Mouse (Mus musculus): ENCODE data around the gene P2rx7. TPM values are rescaled to one million over a fixed set of nuclear protein-coding genes. Genes with fewer than 3 reads are reported as not detected.
"Not testable (repeated sequence)": the region's sequence is repeated elsewhere in the genome, so short reads cannot be mapped to it uniquely, and the experiment has no call there.

P2rx7 gene
- polyA plus RNA-seq, 1 experiment from 2014 or later, result 46.6 TPM

DNA sequence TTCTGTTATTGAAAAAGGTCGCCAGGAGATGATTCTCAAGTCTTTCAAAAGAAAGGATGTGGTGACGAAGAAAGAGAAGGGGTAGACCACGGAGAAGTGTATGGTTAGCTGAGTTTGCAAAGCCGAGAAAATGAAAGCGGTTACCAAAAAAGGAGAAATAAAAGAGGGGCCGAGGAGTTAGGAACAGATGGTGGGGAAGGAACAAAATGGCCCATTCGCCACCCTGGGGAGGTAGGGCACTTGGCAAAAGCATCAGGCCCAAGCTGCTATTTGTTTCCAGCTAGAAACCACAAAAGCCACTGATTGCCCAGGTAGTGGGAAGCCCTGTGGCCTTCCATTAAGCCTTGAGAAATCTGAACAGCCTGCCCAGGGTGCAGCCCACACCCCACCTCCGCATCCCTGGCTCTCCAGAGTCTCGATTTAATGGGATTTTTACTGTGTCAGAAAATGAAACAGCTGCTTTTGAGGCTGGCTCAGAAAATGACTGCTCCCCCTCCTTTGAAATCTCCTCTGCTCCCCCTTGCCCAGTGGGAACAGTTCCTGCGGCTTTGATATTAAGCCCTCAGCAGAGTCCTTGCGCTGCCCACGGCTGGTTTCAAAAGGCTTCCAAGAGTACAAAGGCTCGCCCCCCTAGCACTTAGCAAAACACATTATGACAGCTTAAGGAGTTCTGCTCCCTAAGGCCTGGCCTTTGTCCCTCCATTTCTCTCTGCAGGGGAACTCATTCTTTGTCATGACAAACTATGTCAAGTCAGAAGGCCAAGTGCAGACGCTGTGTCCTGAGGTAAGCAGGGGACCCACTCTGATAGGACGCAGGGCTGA, 9.9 kb downstream of the P2rx7 start:
- H3K27ac ChIP-seq, result no peak overlapping the region
- no peak overlapping the region for H3K4me3 ChIP-seq (ENCODE audit: inconsistent target)
- 47% methylated on average over 15 of the region's 15 CpGs for WGBS (ENCODE audit: missing documents)
- peaks cover 28% of the 10 kb centered on the region; the same call in 1 of the 2 replicates for H3K79me2 ChIP-seq (ENCODE audit: inconsistent target)
- peaks cover 35% of the 10 kb centered on the region for H3K36me3 ChIP-seq (ENCODE audit: inconsistent target)

DNA sequence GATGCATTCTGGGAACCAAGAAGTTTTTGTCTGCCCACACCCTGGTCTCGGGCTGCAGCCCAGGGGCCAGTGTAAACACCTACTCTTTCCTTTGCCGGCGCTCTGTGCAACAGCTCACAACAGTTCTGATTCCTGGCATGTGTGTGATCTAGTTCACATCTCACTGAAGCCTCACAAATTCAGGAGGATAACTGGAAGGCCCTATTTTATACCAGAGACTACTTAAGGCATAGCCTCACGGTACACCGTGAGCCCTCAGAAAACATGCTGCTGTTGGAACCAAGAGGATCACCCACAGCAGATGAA, 10.5 kb downstream of the P2rx7 start:
- WGBS (ENCODE audit: missing documents), result 96% methylated on average over 5 of the region's 5 CpGs
- Histone ChIP-seq H3K4me3 (ENCODE audit: inconsistent target) (no peak overlapping the region), H3K79me2 (ENCODE audit: inconsistent target) (peaks cover 26% of the 10 kb centered on the region; the same call in 1 of the 2 replicates), H3K27ac (no peak overlapping the region), H3K36me3 (ENCODE audit: inconsistent target) (peaks cover 37% of the 10 kb centered on the region)

DNA sequence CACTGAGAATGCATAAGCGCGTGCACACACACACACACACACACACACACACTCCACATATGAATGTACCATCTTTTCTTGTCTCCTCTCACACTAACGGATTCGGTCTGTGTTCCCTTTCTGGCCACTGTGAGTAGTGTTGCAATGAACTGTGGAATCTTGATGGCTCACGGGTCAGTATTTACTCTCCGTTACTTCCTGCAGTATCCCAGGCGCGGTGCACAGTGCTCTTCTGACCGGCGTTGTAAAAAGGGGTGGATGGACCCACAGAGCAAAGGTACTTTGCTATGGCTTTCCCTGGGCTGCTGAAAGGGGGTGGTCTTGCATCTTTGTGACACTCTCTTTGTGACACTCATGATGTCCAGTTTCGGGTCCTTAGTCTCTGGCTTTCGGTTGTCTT, 13.1 kb downstream of the P2rx7 start:
- H3K27ac ChIP-seq, result no peak overlapping the region
- H3K36me3 ChIP-seq (ENCODE audit: inconsistent target), result peaks cover 52% of the 10 kb centered on the region
- no peaks in the 10 kb centered on the region; the same call in 1 of the 2 replicates for H3K79me2 ChIP-seq (ENCODE audit: inconsistent target)
- whole genome bisulfite sequencing (ENCODE audit: missing documents), result 90% methylated on average over 12 of the region's 12 CpGs
- no peak overlapping the region for H3K4me3 ChIP-seq (ENCODE audit: inconsistent target)

DNA sequence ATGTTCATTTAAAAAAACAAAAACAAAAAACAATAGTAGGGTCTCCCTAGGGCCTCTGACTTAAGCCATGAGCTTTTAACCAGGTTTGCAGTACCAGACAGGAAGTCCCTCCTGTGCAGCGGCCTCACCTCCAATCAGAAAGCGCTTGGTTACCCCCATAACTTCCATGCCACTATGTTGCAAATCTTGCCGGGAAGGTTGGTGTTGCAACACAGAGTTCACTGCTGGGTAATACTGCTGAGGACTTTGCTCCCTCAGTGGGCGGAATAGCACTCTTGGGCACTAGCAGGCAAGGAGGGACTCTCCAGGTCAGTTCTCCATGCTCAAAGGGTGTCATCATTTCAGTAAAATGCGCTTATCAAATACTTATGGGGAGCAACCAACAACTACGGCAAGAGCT, 18.8 kb downstream of the P2rx7 start:
- WGBS (ENCODE audit: missing documents), result 70% methylated on average over 6 of the region's 6 CpGs
- no peaks in the 10 kb centered on the region for H3K79me2 ChIP-seq (ENCODE audit: inconsistent target)
- H3K27ac ChIP-seq, result no peak overlapping the region
- H3K4me3 ChIP-seq (ENCODE audit: inconsistent target), result no peak overlapping the region
- H3K36me3 ChIP-seq (ENCODE audit: inconsistent target), result peaks cover 65% of the 10 kb centered on the region

DNA sequence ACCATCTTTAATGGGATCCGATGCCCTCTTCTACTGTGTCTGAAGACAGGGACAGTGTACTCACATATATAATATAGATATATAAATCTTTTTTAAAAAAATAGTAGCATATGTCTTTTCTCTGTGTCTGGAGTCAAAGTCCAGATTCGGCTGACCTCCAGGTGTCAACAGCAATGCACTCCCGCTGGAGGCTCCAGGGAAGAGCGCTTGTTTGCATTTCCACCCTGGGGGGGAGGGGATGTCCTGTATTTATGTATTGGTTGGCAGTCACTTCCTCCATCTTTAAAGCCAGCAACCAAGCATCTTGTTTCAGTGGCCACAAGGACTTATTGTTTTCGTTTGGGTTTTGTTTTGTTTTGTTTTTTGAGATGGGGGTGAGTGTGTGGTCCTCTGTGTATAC, 21.3 kb downstream of the P2rx7 start:
- H3K4me3 ChIP-seq (ENCODE audit: inconsistent target), result no peak overlapping the region
- peaks cover 54% of the 10 kb centered on the region for H3K36me3 ChIP-seq (ENCODE audit: inconsistent target)
- 85% methylated on average over 5 of the region's 5 CpGs for WGBS (ENCODE audit: missing documents)
- H3K27ac ChIP-seq, result no peak overlapping the region
- no peaks in the 10 kb centered on the region for H3K79me2 ChIP-seq (ENCODE audit: inconsistent target)

DNA sequence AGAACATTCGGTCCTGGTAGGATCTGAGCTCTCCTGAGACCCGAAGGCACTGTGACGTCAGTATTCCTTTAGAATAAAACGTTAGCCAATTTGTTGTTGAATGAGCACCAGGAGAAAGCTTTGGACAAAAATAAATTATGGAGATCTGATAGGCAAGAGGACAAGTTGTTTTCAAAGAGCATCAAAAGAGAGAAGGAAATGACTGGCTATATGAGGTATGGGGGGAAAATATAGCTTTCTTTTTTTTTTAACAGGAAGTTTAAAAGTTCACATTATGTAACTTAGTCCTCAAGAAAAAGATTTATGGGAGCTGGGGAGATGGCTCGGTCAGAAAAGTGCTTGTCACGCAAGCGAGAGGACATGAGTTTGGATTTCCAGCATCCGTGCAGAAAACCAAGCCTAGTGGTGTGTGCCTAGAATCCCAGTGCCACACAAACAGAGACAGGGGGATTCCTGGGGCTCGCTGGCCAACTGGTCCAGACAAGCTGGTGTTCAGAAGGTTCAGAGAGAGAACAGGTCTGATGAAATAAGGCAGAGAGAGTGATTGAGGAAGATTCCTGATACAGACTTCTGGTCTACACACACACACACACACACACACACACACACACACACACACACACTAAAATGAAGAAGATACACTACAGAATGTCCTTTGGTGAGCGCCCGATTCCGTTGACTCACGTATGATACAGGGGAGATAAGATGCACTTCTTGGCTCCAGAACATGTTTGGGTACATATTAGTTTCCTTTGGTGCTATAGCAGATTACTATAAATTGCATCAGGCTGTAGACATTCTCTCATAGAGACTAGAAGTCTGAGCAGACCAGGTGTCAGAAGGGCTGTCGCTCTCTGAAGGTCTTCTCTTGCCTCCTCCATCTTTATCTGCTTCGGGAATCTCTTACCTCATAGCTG, 25.5 kb downstream of the P2rx7 start:
- H3K79me2 ChIP-seq (ENCODE audit: inconsistent target), result no peaks in the 10 kb centered on the region
- no peak overlapping the region for H3K4me3 ChIP-seq (ENCODE audit: inconsistent target)
- WGBS (ENCODE audit: missing documents), result 40% methylated on average over 15 of the region's 15 CpGs
- peaks cover 71% of the 10 kb centered on the region for H3K36me3 ChIP-seq (ENCODE audit: inconsistent target)
- peak overlapping the region; percentile 48 for H3K27ac ChIP-seq

DNA sequence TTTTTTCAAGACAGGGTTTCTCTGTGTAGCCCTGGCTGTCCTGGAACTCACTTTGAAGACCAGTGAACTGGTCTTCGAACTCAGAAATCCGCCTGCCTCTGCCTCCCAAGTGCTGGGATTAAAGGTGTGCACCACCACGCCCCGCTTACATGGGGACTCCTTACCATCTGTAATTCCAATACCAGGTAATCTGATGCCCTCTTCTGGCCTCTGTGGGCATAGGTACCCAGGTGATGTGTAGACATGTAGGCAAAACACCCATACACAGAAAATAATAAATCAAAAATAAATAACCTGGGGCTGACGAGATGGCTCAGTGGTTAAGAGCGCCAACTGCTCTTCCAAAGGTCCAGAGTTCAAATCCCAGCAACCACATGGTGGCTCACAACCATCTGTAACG, 27.9 kb downstream of the P2rx7 start:
- not testable (repeated sequence) for H3K79me2 ChIP-seq (ENCODE audit: inconsistent target); H3K4me3 ChIP-seq (ENCODE audit: inconsistent target); H3K27ac ChIP-seq
- whole genome bisulfite sequencing (ENCODE audit: missing documents), result 90% methylated on average over 6 of the region's 7 CpGs
- peaks cover 58% of the 10 kb centered on the region for H3K36me3 ChIP-seq (ENCODE audit: inconsistent target)

DNA sequence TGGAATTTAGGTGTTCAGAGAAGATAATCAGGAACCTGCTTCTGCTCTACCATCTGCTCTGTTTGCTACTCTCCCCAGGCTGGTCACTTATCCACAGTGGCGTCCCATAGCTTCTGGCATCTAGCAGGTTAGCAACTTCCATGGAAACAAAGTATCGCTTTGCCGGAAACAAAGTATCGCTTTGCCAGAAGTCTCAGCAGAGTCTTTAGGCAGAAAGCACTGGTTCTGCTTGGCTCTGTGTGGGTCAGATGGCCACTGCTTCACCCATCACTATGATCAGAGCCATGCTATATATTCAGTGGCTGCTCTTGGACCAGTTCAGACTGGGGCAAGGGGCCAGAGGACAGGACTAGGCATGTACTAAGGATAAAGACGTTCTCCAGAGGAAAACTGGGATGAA, 28.6 kb downstream of the P2rx7 start:
- WGBS (ENCODE audit: missing documents), result 98% methylated on average over 5 of the region's 5 CpGs
- Histone ChIP-seq H3K27ac (no peak overlapping the region), H3K79me2 (ENCODE audit: inconsistent target) (no peaks in the 10 kb centered on the region), H3K36me3 (ENCODE audit: inconsistent target) (peaks cover 59% of the 10 kb centered on the region), H3K4me3 (ENCODE audit: inconsistent target) (no peak overlapping the region)

DNA sequence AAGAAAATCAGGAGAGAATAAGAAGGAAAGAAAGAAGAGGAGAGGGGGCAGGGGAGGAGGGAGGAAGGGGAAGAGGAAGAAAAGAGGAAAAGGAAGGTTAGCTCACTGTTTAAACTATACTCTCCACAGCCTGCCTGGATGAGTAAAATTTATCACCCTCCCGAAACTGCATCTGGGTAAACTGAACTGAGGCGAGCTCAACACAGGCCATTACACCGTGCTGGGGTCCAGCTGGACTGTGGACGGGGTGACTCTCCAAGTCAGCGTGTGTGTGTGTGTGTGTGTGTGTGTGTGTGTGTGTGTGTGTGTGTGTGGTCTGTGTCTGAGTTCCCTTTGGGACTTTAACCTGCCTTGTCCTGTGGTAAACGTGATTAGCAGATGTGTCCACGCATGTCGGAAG, 32.3 kb downstream of the P2rx7 start:
- H3K4me3 ChIP-seq (ENCODE audit: inconsistent target), result no peak overlapping the region
- no peaks in the 10 kb centered on the region for H3K79me2 ChIP-seq (ENCODE audit: inconsistent target)
- no peak overlapping the region for H3K27ac ChIP-seq
- 79% methylated on average over 3 of the region's 8 CpGs for WGBS (ENCODE audit: missing documents)
- peaks cover 77% of the 10 kb centered on the region for H3K36me3 ChIP-seq (ENCODE audit: inconsistent target)

DNA sequence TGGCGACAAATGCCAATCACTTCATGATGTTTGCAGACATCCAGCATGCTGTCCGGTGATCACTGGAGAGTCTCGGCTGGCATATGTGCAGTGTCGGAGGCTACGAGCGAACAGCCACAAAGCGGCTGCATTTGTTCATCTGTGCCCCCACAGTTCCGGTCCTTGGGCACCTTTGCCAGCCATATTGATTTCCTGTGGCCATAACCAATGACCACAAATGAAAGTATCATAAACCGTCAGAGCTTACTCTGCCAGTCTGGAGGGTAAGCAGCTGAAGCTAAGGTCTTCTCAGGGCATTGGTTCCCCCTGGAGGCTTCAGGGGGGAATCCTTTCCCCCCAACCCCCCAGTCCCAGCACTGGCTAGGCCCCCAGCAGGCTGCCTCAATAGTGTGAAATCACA, 34.3 kb downstream of the P2rx7 start:
- H3K79me2 ChIP-seq (ENCODE audit: inconsistent target), result no peaks in the 10 kb centered on the region
- WGBS (ENCODE audit: missing documents), result 31% methylated on average over 9 of the region's 9 CpGs
- peaks cover 75% of the 10 kb centered on the region; the same call in 1 of the 2 replicates for H3K36me3 ChIP-seq (ENCODE audit: inconsistent target)
- no peak overlapping the region for H3K4me3 ChIP-seq (ENCODE audit: inconsistent target)
- H3K27ac ChIP-seq, result no peak overlapping the region

DNA sequence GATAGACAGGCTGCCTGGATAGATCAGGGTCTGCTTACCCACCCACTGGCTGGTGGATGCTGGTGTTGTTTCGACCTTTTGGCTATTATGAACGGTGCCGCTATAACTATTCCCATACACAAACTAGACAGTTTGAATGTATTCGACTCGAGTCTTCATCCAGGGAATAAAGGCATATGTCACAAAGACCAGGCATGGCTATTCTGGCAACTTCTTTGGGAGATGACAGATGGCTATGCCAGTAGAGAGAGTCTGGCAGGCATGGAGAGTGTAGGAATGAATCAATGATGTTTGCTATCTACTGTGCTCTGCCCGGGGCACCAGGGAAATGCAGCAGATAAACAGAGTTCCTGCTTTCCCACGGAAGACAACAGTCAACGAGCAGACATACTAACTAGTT, 36.2 kb downstream of the P2rx7 start:
- WGBS (ENCODE audit: missing documents), result 93% methylated on average over 8 of the region's 8 CpGs
- no peaks in the 10 kb centered on the region for H3K79me2 ChIP-seq (ENCODE audit: inconsistent target)
- no peak overlapping the region for H3K27ac ChIP-seq
- H3K4me3 ChIP-seq (ENCODE audit: inconsistent target), result no peak overlapping the region
- H3K36me3 ChIP-seq (ENCODE audit: inconsistent target), result peaks cover 62% of the 10 kb centered on the region; the same call in 1 of the 2 replicates

DNA sequence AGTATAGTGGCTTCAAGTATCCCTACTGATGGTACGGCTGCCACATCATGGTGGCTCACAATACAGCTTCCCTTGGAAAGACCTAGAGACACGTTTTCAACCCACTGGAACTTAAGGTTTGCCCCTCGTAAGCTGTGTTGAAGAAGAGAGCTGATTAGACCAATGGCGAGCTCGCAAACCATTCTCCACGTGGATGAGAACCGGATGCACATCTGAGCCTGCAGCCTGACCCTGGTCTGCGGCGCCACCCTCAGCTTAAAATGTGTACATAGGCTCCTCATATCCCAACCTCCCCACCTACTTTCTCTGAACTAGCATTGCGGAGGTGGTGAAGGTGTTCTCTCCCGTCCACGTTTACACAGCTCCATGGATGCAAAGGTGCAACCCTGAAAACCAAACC, 37.6 kb downstream of the P2rx7 start:
- 93% methylated on average over 12 of the region's 12 CpGs for WGBS (ENCODE audit: missing documents)
- Histone ChIP-seq H3K4me3 (ENCODE audit: inconsistent target) (no peak overlapping the region), H3K36me3 (ENCODE audit: inconsistent target) (peaks cover 57% of the 10 kb centered on the region; the same call in 1 of the 2 replicates)

DNA sequence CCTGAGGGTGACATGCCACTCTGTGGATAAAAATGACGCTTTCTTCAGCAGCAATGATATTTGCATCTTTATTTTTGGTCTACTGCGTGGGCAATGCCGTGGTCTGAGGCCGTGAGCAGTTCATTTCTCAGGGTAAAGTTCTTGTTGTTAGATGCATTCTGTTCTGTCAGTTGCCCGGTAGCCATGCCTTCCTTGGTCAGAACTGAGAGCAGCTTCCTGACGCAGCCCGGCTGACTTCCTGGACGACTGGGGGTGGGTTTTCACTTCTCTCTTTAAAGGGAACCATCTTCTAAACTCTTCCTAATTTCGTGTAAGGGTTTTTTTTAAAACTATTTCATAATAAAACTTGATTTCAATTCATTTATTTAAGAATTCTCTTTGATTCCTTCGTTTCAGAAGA, 40.2 kb downstream of the P2rx7 start:
- H3K4me3 ChIP-seq (ENCODE audit: inconsistent target), result no peak overlapping the region
- peak overlapping the region; percentile 92 for H3K27ac ChIP-seq
- H3K36me3 ChIP-seq (ENCODE audit: inconsistent target), result peaks cover 38% of the 10 kb centered on the region; the same call in 1 of the 2 replicates
- WGBS (ENCODE audit: missing documents), result 0% methylated on average over 10 of the region's 10 CpGs
- H3K79me2 ChIP-seq (ENCODE audit: inconsistent target), result no peaks in the 10 kb centered on the region

More for the DNA sequence above, 37.6 kb downstream of the P2rx7 start:
- Histone ChIP-seq H3K27ac (no peak overlapping the region), H3K79me2 (ENCODE audit: inconsistent target) (no peaks in the 10 kb centered on the region)

DNA sequence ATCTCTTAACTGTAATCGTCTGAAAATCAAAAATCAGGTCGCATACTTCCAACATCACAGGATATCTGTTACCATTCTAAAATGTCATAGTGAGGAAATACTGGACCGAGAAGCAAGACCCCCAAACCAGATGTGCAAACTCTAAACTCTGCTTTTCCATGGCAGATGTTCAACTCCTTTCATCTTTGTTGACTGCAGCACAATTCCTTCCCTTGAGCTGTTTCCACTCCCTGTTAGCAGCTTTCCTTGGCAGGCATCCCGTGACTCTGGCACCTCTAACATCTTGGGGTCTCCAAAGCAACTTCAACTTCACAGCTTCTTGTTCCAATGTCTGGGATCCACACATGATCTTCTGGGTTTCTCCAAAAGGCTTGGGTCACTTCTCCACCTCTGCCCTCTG, 43.7 kb downstream of the P2rx7 start:
- Histone ChIP-seq H3K79me2 (ENCODE audit: inconsistent target) (no peaks in the 10 kb centered on the region), H3K36me3 (ENCODE audit: inconsistent target) (peaks cover 3% of the 10 kb centered on the region; the same call in 1 of the 2 replicates), H3K27ac (no peak overlapping the region), H3K4me3 (ENCODE audit: inconsistent target) (no peak overlapping the region)
- 94% methylated on average over 4 of the region's 4 CpGs for WGBS (ENCODE audit: missing documents)

DNA sequence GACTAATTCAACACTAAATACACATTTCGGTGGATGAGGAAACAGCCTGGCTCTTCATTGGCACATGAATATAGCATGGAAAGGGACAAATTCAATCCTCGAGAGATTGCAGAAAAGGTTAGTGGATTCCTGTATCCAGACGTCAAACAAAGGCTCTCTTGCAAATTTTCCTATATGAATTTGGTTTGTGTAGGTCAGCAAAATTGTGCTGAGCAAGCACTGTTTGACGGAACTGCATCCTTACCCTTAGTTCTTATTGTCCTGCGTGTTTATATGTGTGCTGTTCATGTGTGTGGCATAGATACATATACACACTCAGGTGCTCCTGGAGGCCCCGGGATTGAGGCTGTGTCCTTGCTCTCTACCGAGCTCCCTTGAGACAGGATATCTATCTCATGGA, 45.4 kb downstream of the P2rx7 start:
- H3K27ac ChIP-seq, result no peak overlapping the region
- H3K4me3 ChIP-seq (ENCODE audit: inconsistent target), result no peak overlapping the region
- WGBS (ENCODE audit: missing documents), result 97% methylated on average over 5 of the region's 7 CpGs
- no peaks in the 10 kb centered on the region for H3K36me3 ChIP-seq (ENCODE audit: inconsistent target)
- H3K79me2 ChIP-seq (ENCODE audit: inconsistent target), result no peaks in the 10 kb centered on the region
